Mouse (Mus musculus) limb, embryonic 12.5 days (tissue): ENCODE results near the gene Serpina1b. TPM values are rescaled to one million over a fixed set of nuclear protein-coding genes. Genes with fewer than 3 reads are reported as not detected.
"Not testable (repeated sequence)": the region's sequence is repeated elsewhere in the genome, so short reads cannot be mapped to it uniquely, and the experiment has no call there.

Experiments used
- ATAC-seq: fragments of 200-750 bp; cut with Nextera tagmentation; 2 replicates; pipeline ENCODE4 v1.8.0; 2017; ENCODE audit warnings: low read depth, moderate TSS enrichment; ENCODE audit not compliant: insufficient number of reproducible peaks, insufficient read depth, low FRiP score, low TSS enrichment
- H3K27ac ChIP-seq: fragments of 300-500 bp; sonication (generic); 2 replicates; pipeline ENCODE4 v1.5.1; 2016; ENCODE audit warnings: mild to moderate bottlenecking, moderate library complexity
- H3K27me3 ChIP-seq: fragments of 300-500 bp; sonication (generic); 2 replicates; pipeline ENCODE4 v1.6.1; 2016; ENCODE audit warnings: mild to moderate bottlenecking, moderate library complexity
- H3K36me3 ChIP-seq: fragments of 300-500 bp; sonication (generic); 2 replicates; pipeline ENCODE4 v1.6.1; 2016; ENCODE audit warnings: mild to moderate bottlenecking, moderate library complexity
- H3K4me1 ChIP-seq: fragments of 300-500 bp; sonication (generic); replicated peaks from 2 replicates; pipeline ENCODE4 v1.6.1; 2016
- H3K4me2 ChIP-seq: fragments of 300-500 bp; sonication (generic); 2 replicates; pipeline ENCODE4 v1.6.1; 2016; ENCODE audit warnings: mild to moderate bottlenecking, moderate library complexity
- H3K4me3 ChIP-seq: fragments of 300-500 bp; sonication (generic); replicated peaks from 2 replicates; pipeline ENCODE4 v1.5.1; 2016; ENCODE audit warnings: mild to moderate bottlenecking
- H3K9ac ChIP-seq: fragments of 300-500 bp; sonication (generic); replicated peaks from 2 replicates; pipeline ENCODE4 v1.6.1; 2016; ENCODE audit warnings: mild to moderate bottlenecking, moderate library complexity
- H3K9me3 ChIP-seq: fragments of 300-500 bp; sonication (generic); 2 replicates; pipeline ENCODE4 v1.6.1; 2016; ENCODE audit warnings: mild to moderate bottlenecking, moderate library complexity
- WGBS: fragments of 180-500 bp; shearing (Covaris S2); methylation state at CpG from one replicate; pipeline ENCODE4 v1.1.7; 2016; 5-methylcytosine and 5-hydroxymethylcytosine counted together
- polyA plus RNA-seq: library from polyadenylated mRNA; unstranded; fragments of >200 nt; fragmentation: Nextera tagmentation; extraction: Ambion mirVana; gene quantifications from 2 replicates; pipeline ENCODE4 v1.2.1, GENCODE M21; 2016

Serpina1b gene
- polyA plus RNA-seq, 1 experiment from 2014 or later: not detected

GRCm38 (mm10) chr12:103688221-103688814 lies 141.9 kb downstream of the Serpina1b start:
- 19% methylated on average over 3 of the region's 3 CpGs for WGBS
- no peaks in the 10 kb centered on the region for H3K9me3 ChIP-seq
- no peak for ATAC-seq

GRCm38 (mm10) chr12:103687021-103687420 lies 143.2 kb downstream of the Serpina1b start:
- Histone ChIP-seq H3K4me2 (no peak overlapping the region), H3K4me1 (no peaks in the 10 kb centered on the region), H3K4me3 (no peak overlapping the region), H3K9me3 (no peaks in the 10 kb centered on the region), H3K36me3 (no peaks in the 10 kb centered on the region), H3K27ac (no peak overlapping the region), H3K27me3 (no peaks in the 10 kb centered on the region), H3K9ac (no peak overlapping the region)
- ATAC-seq: no peak
- WGBS: 60% methylated on average over 7 of the region's 7 CpGs

More at GRCm38 (mm10) chr12:103688221-103688814, 141.9 kb downstream of the Serpina1b start:
- Histone ChIP-seq H3K4me1 (no peaks in the 10 kb centered on the region), H3K4me3 (no peak overlapping the region), H3K36me3 (no peaks in the 10 kb centered on the region), H3K27ac (no peak overlapping the region), H3K27me3 (no peaks in the 10 kb centered on the region), H3K4me2 (no peak overlapping the region), H3K9ac (no peak overlapping the region)

GRCm38 (mm10) chr12:103686050-103686449 lies 144.1 kb downstream of the Serpina1b start:
- Histone ChIP-seq H3K4me1 (no peaks in the 10 kb centered on the region), H3K9ac (no peak overlapping the region), H3K27me3 (no peaks in the 10 kb centered on the region), H3K4me3 (no peak overlapping the region), H3K27ac (no peak overlapping the region), H3K4me2 (no peak overlapping the region), H3K36me3 (no peaks in the 10 kb centered on the region), H3K9me3 (no peaks in the 10 kb centered on the region)
- 80% methylated on average over 3 of the region's 3 CpGs for WGBS
- no peak for ATAC-seq

GRCm38 (mm10) chr12:103685386-103685785 lies 144.8 kb downstream of the Serpina1b start:
- Histone ChIP-seq H3K4me2 (no peak overlapping the region), H3K27ac (no peak overlapping the region), H3K9me3 (no peaks in the 10 kb centered on the region), H3K4me1 (no peaks in the 10 kb centered on the region), H3K4me3 (no peak overlapping the region), H3K36me3 (no peaks in the 10 kb centered on the region), H3K27me3 (no peaks in the 10 kb centered on the region), H3K9ac (no peak overlapping the region)
- no peak for ATAC-seq
- WGBS: 49% methylated on average over 3 of the region's 3 CpGs

GRCm38 (mm10) chr12:103683775-103684174 lies 146.4 kb downstream of the Serpina1b start:
- ATAC-seq: no peak
- Histone ChIP-seq H3K9me3 (no peaks in the 10 kb centered on the region), H3K27me3 (no peaks in the 10 kb centered on the region), H3K4me2 (no peak overlapping the region), H3K9ac (no peak overlapping the region), H3K36me3 (no peaks in the 10 kb centered on the region), H3K4me1 (no peaks in the 10 kb centered on the region), H3K27ac (no peak overlapping the region), H3K4me3 (no peak overlapping the region)
- 39% methylated on average over 4 of the region's 4 CpGs for WGBS

GRCm38 (mm10) chr12:103681739-103682138 lies 148.4 kb downstream of the Serpina1b start:
- WGBS: 78% methylated on average over 2 of the region's 2 CpGs
- Histone ChIP-seq H3K9me3 (no peaks in the 10 kb centered on the region), H3K4me3 (no peak overlapping the region), H3K27ac (no peak overlapping the region), H3K27me3 (no peaks in the 10 kb centered on the region), H3K4me1 (no peaks in the 10 kb centered on the region), H3K9ac (no peak overlapping the region), H3K4me2 (no peak overlapping the region), H3K36me3 (no peaks in the 10 kb centered on the region)
- ATAC-seq: no peak

GRCm38 (mm10) chr12:103681169-103681568 lies 149.0 kb downstream of the Serpina1b start:
- Histone ChIP-seq H3K9ac (no peak overlapping the region), H3K27me3 (no peaks in the 10 kb centered on the region), H3K27ac (no peak overlapping the region), H3K4me2 (no peak overlapping the region), H3K4me1 (no peaks in the 10 kb centered on the region), H3K36me3 (no peaks in the 10 kb centered on the region), H3K9me3 (no peaks in the 10 kb centered on the region), H3K4me3 (no peak overlapping the region)
- WGBS: 77% methylated on average over 2 of the region's 2 CpGs
- ATAC-seq: no peak

GRCm38 (mm10) chr12:103679853-103680252 lies 150.3 kb downstream of the Serpina1b start:
- not testable (repeated sequence) for H3K9ac ChIP-seq, ATAC-seq, H3K4me2 ChIP-seq, H3K27me3 ChIP-seq, H3K27ac ChIP-seq, H3K4me1 ChIP-seq, H3K4me3 ChIP-seq, H3K9me3 ChIP-seq, H3K36me3 ChIP-seq
- WGBS: 93% methylated on average over 1 of the region's 1 CpGs

Other genes starting within 250 kb of the Serpina1b start
- gene Serpina10, start 198.9 kb downstream of the Serpina1b start, polyA plus RNA-seq: 0.05 TPM in 1 of 2 replicates, not detected in the other
- gene Serpina6, start 173.2 kb downstream of the Serpina1b start, polyA plus RNA-seq: 0.63 and 0.64 TPM in 2 replicates
- gene Serpina16, start 154.2 kb downstream of the Serpina1b start, polyA plus RNA-seq: not detected in 2 replicates
- not detected in 2 replicates for gene Serpina1f, start 134.8 kb downstream of the Serpina1b start, polyA plus RNA-seq
- not detected in 2 replicates for gene Serpina1d, start 56.8 kb downstream of the Serpina1b start, polyA plus RNA-seq
- not detected in 2 replicates for gene Serpina1a, start 33.2 kb upstream of the Serpina1b start, polyA plus RNA-seq
- gene Serpina1c, start 74.5 kb upstream of the Serpina1b start, polyA plus RNA-seq: not detected in 2 replicates
- gene Serpina1e, start 128.6 kb upstream of the Serpina1b start, polyA plus RNA-seq: not detected in 2 replicates
- not detected in 2 replicates for gene Serpina11, start 159.6 kb upstream of the Serpina1b start, polyA plus RNA-seq
- not detected in 2 replicates for gene Serpina9, start 183.4 kb upstream of the Serpina1b start, polyA plus RNA-seq
- gene Serpina12, start 214.1 kb upstream of the Serpina1b start, polyA plus RNA-seq: not detected in 2 replicates